Mouse (Mus musculus) cerebellum, adult 2 months (tissue): ENCODE measurements around the gene Trmt61a. TPM values are rescaled to one million over a fixed set of nuclear protein-coding genes. Genes with fewer than 3 reads are reported as not detected.

Experiments used
- DNase-seq, 2 experiments: peaks; one replicate each; pipeline ENCODE4 v3.0.0; 2021
- H3K27ac ChIP-seq: fragments of 200-500 bp; 2 replicates; pipeline ENCODE4 v1.5.1; 2012; ENCODE audit warnings: low read length, control low read depth, inconsistent platforms; ENCODE audit not compliant: insufficient read depth
- H3K27me3 ChIP-seq: fragments of 200-500 bp; 2 replicates; pipeline ENCODE4 v1.6.1; 2012; ENCODE audit warnings: inconsistent platforms, mild to moderate bottlenecking, low read length, moderate library complexity; ENCODE audit not compliant: control insufficient read depth, insufficient read depth
- H3K4me1 ChIP-seq: fragments of 200-500 bp; 2 replicates; pipeline ENCODE4 v1.6.1; 2011; ENCODE audit warnings: low read length; ENCODE audit not compliant: control insufficient read depth, insufficient read depth
- H3K4me3 ChIP-seq: fragments of 200-500 bp; replicated peaks from 2 replicates; pipeline ENCODE3; 2011; ENCODE audit warnings: mild to moderate bottlenecking, low read depth, low read length, control low read depth; ENCODE audit not compliant: insufficient read depth
- CTCF ChIP-seq: fragments of 200-500 bp; IDR thresholded peaks from 2 replicates; pipeline ENCODE4 v1.5.1; 2011; ENCODE audit warnings: low read depth, mild to moderate bottlenecking, control low read depth, low read length, moderate library complexity, borderline replicate concordance; ENCODE audit not compliant: insufficient read depth
- POLR2A ChIP-seq: fragments of 200-500 bp; IDR thresholded peaks from 2 replicates; pipeline ENCODE4 v1.6.1; 2011; ENCODE audit warnings: low read length, control low read depth, borderline replicate concordance; ENCODE audit not compliant: insufficient read depth
- WGBS: fragments of 180-500 bp; shearing (Covaris S2); methylation state at CpG from one replicate; pipeline ENCODE4 v1.1.7; 2018; 5-methylcytosine and 5-hydroxymethylcytosine counted together
- polyA plus RNA-seq: library from polyadenylated mRNA; depleted of rRNA; stranded (reverse); fragments of >200 nt; gene quantifications from 2 replicates; pipeline ENCODE4 v1.2.3, GENCODE M21; 2012

The Trmt61a gene
- polyA plus RNA-seq, 1 experiment: 14.2 TPM

- DNase-seq: peak in 1 of 2 experiments; percentile 53
- WGBS: under 1% methylated on average over 5 of the region's 5 CpGs
- TF ChIP-seq POLR2A (no peak), CTCF (no peak)
- H3K27ac ChIP-seq: peak overlapping the region; percentile 94
- peaks cover 11% of the 10 kb centered on the region for H3K4me1 ChIP-seq
- H3K27me3 ChIP-seq: no peaks in the 10 kb centered on the region
- H3K4me3 ChIP-seq: peak overlapping the region; percentile 66
Measured at GRCm38 (mm10) chr12:111677421-111677820, 484 bp upstream of the Trmt61a start.

GRCm38 (mm10) chr12:111678670-111678933 is 697 bp downstream of the Trmt61a start:
- H3K4me1 ChIP-seq: peaks cover 9% of the 10 kb centered on the region
- no peak for TF ChIP-seq CTCF
- no peak for TF ChIP-seq POLR2A
- WGBS: 9% methylated on average over 13 of the region's 13 CpGs
- no peak for DNase-seq
- no peaks in the 10 kb centered on the region for H3K27me3 ChIP-seq
- H3K4me3 ChIP-seq: peak overlapping the region; percentile 66
- H3K27ac ChIP-seq: no peak overlapping the region

GRCm38 (mm10) chr12:111678997-111679396 is 1.1 kb downstream of the Trmt61a start:
- 49% methylated on average over 7 of the region's 7 CpGs for WGBS
- no peak for DNase-seq
- TF ChIP-seq CTCF (no peak), POLR2A (no peak)
- no peak overlapping the region for H3K27ac ChIP-seq
- H3K4me1 ChIP-seq: peaks cover 9% of the 10 kb centered on the region
- no peaks in the 10 kb centered on the region for H3K27me3 ChIP-seq
- no peak overlapping the region for H3K4me3 ChIP-seq

GRCm38 (mm10) chr12:111680661-111681060 is 2.8 kb downstream of the Trmt61a start:
- no peak for DNase-seq
- no peaks in the 10 kb centered on the region for H3K27me3 ChIP-seq
- TF ChIP-seq POLR2A: no peak
- no peak for TF ChIP-seq CTCF
- WGBS: 39% methylated on average over 13 of the region's 13 CpGs
- H3K27ac ChIP-seq: no peak overlapping the region
- H3K4me3 ChIP-seq: no peak overlapping the region
- peaks cover 9% of the 10 kb centered on the region for H3K4me1 ChIP-seq

- no peaks in the 10 kb centered on the region for H3K27me3 ChIP-seq
- WGBS: 30% methylated on average over 8 of the region's 8 CpGs
- no peak overlapping the region for H3K4me3 ChIP-seq
- no peak overlapping the region for H3K27ac ChIP-seq
- no peak for DNase-seq
- H3K4me1 ChIP-seq: peaks cover 14% of the 10 kb centered on the region
- TF ChIP-seq CTCF: no peak
- TF ChIP-seq POLR2A: no peak
Measured at GRCm38 (mm10) chr12:111681305-111681704, 3.4 kb downstream of the Trmt61a start.

GRCm38 (mm10) chr12:111682003-111682402 is 4.1 kb downstream of the Trmt61a start:
- H3K4me3 ChIP-seq: no peak overlapping the region
- H3K27me3 ChIP-seq: no peaks in the 10 kb centered on the region
- no peak overlapping the region for H3K27ac ChIP-seq
- no peak for DNase-seq
- no peak for TF ChIP-seq POLR2A
- H3K4me1 ChIP-seq: peaks cover 21% of the 10 kb centered on the region
- WGBS: 38% methylated on average over 5 of the region's 5 CpGs

GRCm38 (mm10) chr12:111682806-111683205 is 4.9 kb downstream of the Trmt61a start:
- no peak for DNase-seq
- H3K27me3 ChIP-seq: no peaks in the 10 kb centered on the region
- H3K4me1 ChIP-seq: peaks cover 25% of the 10 kb centered on the region
- no peak overlapping the region for H3K27ac ChIP-seq
- no peak overlapping the region for H3K4me3 ChIP-seq
- TF ChIP-seq POLR2A (no peak), CTCF (no peak)
- 75% methylated on average over 5 of the region's 5 CpGs for WGBS

- Histone ChIP-seq H3K27me3 (no peaks in the 10 kb centered on the region), H3K4me3 (no peak overlapping the region), H3K27ac (0 out of 2 replicates have a peak overlapping the region, but pooled peaks have one; percentile 35), H3K4me1 (peaks cover 42% of the 10 kb centered on the region)
- TF ChIP-seq POLR2A: no peak
- no peak for TF ChIP-seq CTCF
- peak; percentile 30 to 45 for DNase-seq
- WGBS: 62% methylated on average over 4 of the region's 4 CpGs
Measured at GRCm38 (mm10) chr12:111686390-111686789, 8.5 kb downstream of the Trmt61a start.

GRCm38 (mm10) chr12:111687350-111688068 is 9.6 kb downstream of the Trmt61a start:
- peaks cover 48% of the 10 kb centered on the region for H3K4me1 ChIP-seq
- H3K27ac ChIP-seq: peak overlapping the region; percentile 86
- TF ChIP-seq POLR2A (no peak), CTCF (no peak)
- no peaks in the 10 kb centered on the region for H3K27me3 ChIP-seq
- 4% methylated on average over 14 of the region's 14 CpGs for WGBS
- H3K4me3 ChIP-seq: no peak overlapping the region
- DNase-seq: peak; percentile 78 to 85
